Mouse (Mus musculus) neural tube, postnatal 0 days (tissue): ENCODE data around the gene Vstm2b. TPM values are rescaled to one million over a fixed set of nuclear protein-coding genes. Genes with fewer than 3 reads are reported as not detected.

ENCODE experiments used
- polyA plus RNA-seq: library from polyadenylated mRNA; unstranded; fragments of >200 nt; fragmentation: Nextera tagmentation; extraction: Ambion mirVana; gene quantifications from 2 replicates; pipeline ENCODE4 v1.2.1, GENCODE M21; 2015

Gene Vstm2b
- polyA plus RNA-seq, result 37.5 and 40.8 TPM in 2 replicates

DNA sequence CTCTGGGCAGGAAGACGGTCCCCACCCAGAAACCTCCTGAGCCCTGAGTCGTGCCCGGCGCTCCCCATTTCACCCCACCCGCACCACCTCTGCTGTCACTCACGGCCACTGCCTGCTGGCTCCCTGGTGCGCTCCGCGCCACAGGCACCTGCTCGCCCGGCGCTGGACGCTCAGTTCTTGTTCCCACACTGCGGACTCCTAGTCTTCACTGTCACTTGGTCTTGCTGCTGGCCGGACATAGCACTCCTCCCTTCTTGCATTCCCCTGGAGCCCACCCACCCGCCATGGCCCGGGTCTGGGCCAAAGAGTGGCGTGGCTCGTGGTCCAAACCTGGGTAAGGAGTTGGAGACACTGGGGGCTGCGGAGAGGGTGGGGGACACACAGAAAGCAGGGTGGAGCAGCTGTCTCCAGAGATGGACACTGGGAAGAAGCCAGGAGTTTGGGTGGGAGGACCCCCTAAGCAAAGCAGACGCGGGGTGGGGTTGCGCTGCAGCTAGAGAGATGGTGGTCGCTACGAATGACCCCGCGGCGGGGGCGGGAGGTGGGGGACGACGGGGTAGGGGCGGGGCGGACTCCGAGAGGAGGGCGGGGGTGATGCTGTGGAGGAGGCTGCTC is at the start of gene Vstm2b:
Gene Vstm2b (plus strand): TSS at position 233 of the 615 bp plus-strand sequence.

Other genes starting within 250 kb of the Vstm2b start
- gene 4930433I11Rik, start 89.2 kb downstream of the Vstm2b start, polyA plus RNA-seq, result not detected in 2 replicates
- gene Gm4884, start 134.4 kb downstream of the Vstm2b start, polyA plus RNA-seq, result not detected in 2 replicates